Mouse (Mus musculus): Measurements from ENCODE around the gene Ms4a4c. TPM values are rescaled to one million over a fixed set of nuclear protein-coding genes. Genes with fewer than 3 reads are reported as not detected.
"Not testable (repeated sequence)": the region's sequence is repeated elsewhere in the genome, so short reads cannot be mapped to it uniquely, and the experiment has no call there.

Gene Ms4a4c
- polyA plus RNA-seq, 1 experiment from 2014 or later = 1.5 TPM

- no peak within 1 kb of the TSS for H3K27ac ChIP-seq (ENCODE audit: low read length)
Observed at GRCm38 (mm10) chr19:11443338-11443737, 38.8 kb downstream of the Ms4a4c start, which contains the start of gene Ms4a4b. Gene Ms4a4b (plus strand): TSS chr19:11443553.

GRCm38 (mm10) chr19:11443964-11444363, 39.4 kb downstream of the Ms4a4c start:
- Histone ChIP-seq H3K4me2 (ENCODE audit: low read depth, low read length) (no peak overlapping the region), H3K36me3 (ENCODE audit: control insufficient read depth, insufficient read depth, low read length) (no peaks in the 10 kb centered on the region), H3K9me3 (ENCODE audit: control insufficient read depth, low read length) (no peaks in the 10 kb centered on the region), H3K27ac (ENCODE audit: low read length) (no peak overlapping the region), H3K4me1 (ENCODE audit: control insufficient read depth, insufficient read depth, low read length) (no peaks in the 10 kb centered on the region), H3K4me3 (ENCODE audit: low read length) (no peak overlapping the region), H3K27me3 (replicated peaks; ENCODE audit: control insufficient read depth, insufficient read depth, low read length) (no peaks in the 10 kb centered on the region), H3K9ac (ENCODE audit: low read depth, low read length) (no peak overlapping the region)
- no peak for ATAC-seq
- 76% methylated on average over 5 of the region's 5 CpGs for WGBS

More at GRCm38 (mm10) chr19:11443338-11443737, 38.8 kb downstream of the Ms4a4c start, which contains the start of gene Ms4a4b:
- H3K4me2 ChIP-seq (ENCODE audit: low read depth, low read length) = no peak within 1 kb of the TSS
- no peaks in the 10 kb centered on the region for H3K4me1 ChIP-seq (ENCODE audit: control insufficient read depth, insufficient read depth, low read length)
- H3K36me3 ChIP-seq (ENCODE audit: control insufficient read depth, insufficient read depth, low read length) = no peaks in the 10 kb centered on the region
- H3K27me3 ChIP-seq (replicated peaks; ENCODE audit: control insufficient read depth, insufficient read depth, low read length) = no peaks in the 10 kb centered on the region
- H3K4me3 ChIP-seq (ENCODE audit: low read length) = no peak within 1 kb of the TSS
- H3K9ac ChIP-seq (ENCODE audit: low read depth, low read length) = no peak within 1 kb of the TSS
- no peaks in the 10 kb centered on the region for H3K9me3 ChIP-seq (ENCODE audit: control insufficient read depth, low read length)
- no peak for ATAC-seq

- Histone ChIP-seq H3K36me3 (ENCODE audit: control insufficient read depth, insufficient read depth, low read length) (no peaks in the 10 kb centered on the region), H3K27me3 (replicated peaks; ENCODE audit: control insufficient read depth, insufficient read depth, low read length) (no peaks in the 10 kb centered on the region), H3K27ac (ENCODE audit: low read length) (no peak overlapping the region), H3K4me2 (ENCODE audit: low read depth, low read length) (no peak overlapping the region), H3K4me1 (ENCODE audit: control insufficient read depth, insufficient read depth, low read length) (no peaks in the 10 kb centered on the region), H3K9me3 (ENCODE audit: control insufficient read depth, low read length) (no peaks in the 10 kb centered on the region), H3K9ac (ENCODE audit: low read depth, low read length) (no peak overlapping the region), H3K4me3 (ENCODE audit: low read length) (no peak overlapping the region)
- 89% methylated on average over 2 of the region's 2 CpGs for WGBS
- ATAC-seq = no peak
Observed at GRCm38 (mm10) chr19:11447238-11447637, 42.7 kb downstream of the Ms4a4c start.

- H3K4me1 ChIP-seq (ENCODE audit: control insufficient read depth, insufficient read depth, low read length); H3K36me3 ChIP-seq (ENCODE audit: control insufficient read depth, insufficient read depth, low read length); H3K4me3 ChIP-seq (ENCODE audit: low read length); H3K9me3 ChIP-seq (ENCODE audit: control insufficient read depth, low read length); H3K27ac ChIP-seq (ENCODE audit: low read length); ATAC-seq; H3K9ac ChIP-seq (ENCODE audit: low read depth, low read length); H3K27me3 ChIP-seq (replicated peaks; ENCODE audit: control insufficient read depth, insufficient read depth, low read length); H3K4me2 ChIP-seq (ENCODE audit: low read depth, low read length): not testable (repeated sequence)
- WGBS = 73% methylated on average over 3 of the region's 4 CpGs
Observed at GRCm38 (mm10) chr19:11459041-11459440, 54.5 kb downstream of the Ms4a4c start.

GRCm38 (mm10) chr19:11464795-11465194, 60.2 kb downstream of the Ms4a4c start:
- WGBS = 30% methylated on average over 1 of the region's 1 CpGs
- H3K4me3 ChIP-seq (ENCODE audit: low read length); ATAC-seq: not testable (repeated sequence)

DNA sequence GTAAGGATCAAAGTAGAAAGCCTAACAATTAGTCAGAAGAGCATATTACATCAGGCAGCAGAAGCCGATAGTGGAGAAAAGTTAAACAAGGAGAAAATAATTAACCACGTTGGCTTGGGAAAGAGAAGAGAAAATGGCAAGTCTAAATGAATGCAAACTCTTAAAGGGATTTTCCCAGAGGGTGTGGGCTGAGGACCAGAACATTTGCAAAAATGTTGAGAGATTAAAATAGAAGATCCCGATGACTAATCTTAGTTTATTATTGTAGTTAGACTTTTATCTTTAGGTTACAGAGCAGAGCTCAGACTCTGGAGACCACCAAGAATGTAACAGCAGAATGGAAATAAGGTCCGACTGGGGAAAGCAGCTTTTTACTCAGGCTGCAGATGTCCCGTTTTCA, 61.9 kb downstream of the Ms4a4c start:
- Histone ChIP-seq H3K9me3 (ENCODE audit: control insufficient read depth, low read length) (no peaks in the 10 kb centered on the region), H3K4me3 (ENCODE audit: low read length) (no peak overlapping the region), H3K27ac (ENCODE audit: low read length) (no peak overlapping the region), H3K36me3 (ENCODE audit: control insufficient read depth, insufficient read depth, low read length) (no peaks in the 10 kb centered on the region), H3K9ac (ENCODE audit: low read depth, low read length) (no peak overlapping the region), H3K4me1 (ENCODE audit: control insufficient read depth, insufficient read depth, low read length) (no peaks in the 10 kb centered on the region), H3K4me2 (ENCODE audit: low read depth, low read length) (no peak overlapping the region), H3K27me3 (replicated peaks; ENCODE audit: control insufficient read depth, insufficient read depth, low read length) (no peaks in the 10 kb centered on the region)
- ATAC-seq = 0 out of 2 replicates have a peak, but pooled peaks have one; percentile 31
- WGBS = 54% methylated on average over 5 of the region's 5 CpGs

More at GRCm38 (mm10) chr19:11464795-11465194, 60.2 kb downstream of the Ms4a4c start:
- not testable (repeated sequence) for H3K27ac ChIP-seq (ENCODE audit: low read length); H3K36me3 ChIP-seq (ENCODE audit: control insufficient read depth, insufficient read depth, low read length); H3K4me2 ChIP-seq (ENCODE audit: low read depth, low read length); H3K27me3 ChIP-seq (replicated peaks; ENCODE audit: control insufficient read depth, insufficient read depth, low read length); H3K4me1 ChIP-seq (ENCODE audit: control insufficient read depth, insufficient read depth, low read length); H3K9ac ChIP-seq (ENCODE audit: low read depth, low read length); H3K9me3 ChIP-seq (ENCODE audit: control insufficient read depth, low read length)

DNA sequence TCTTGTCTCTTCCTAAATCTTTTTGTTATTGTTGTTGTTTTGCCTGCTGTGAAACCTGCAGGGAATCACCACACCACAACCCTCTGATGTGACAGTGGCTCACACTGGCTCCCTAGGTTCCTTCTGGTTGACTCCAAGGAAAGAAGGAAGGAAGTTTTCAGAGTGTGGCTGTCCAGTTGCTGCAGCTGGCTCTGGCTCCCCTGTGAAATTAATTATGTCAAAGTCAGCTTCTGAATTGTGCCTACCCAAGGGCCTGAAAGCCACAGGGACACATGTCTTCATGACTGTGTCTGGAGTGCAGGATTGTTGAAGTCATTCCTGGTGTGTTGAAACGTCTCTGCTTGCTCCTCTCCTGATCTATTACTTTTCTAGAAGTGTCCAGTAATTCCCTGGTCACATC, 63.8 kb downstream of the Ms4a4c start:
- not testable (repeated sequence) for H3K27me3 ChIP-seq (replicated peaks; ENCODE audit: control insufficient read depth, insufficient read depth, low read length); H3K4me2 ChIP-seq (ENCODE audit: low read depth, low read length); H3K4me3 ChIP-seq (ENCODE audit: low read length); H3K4me1 ChIP-seq (ENCODE audit: control insufficient read depth, insufficient read depth, low read length); H3K36me3 ChIP-seq (ENCODE audit: control insufficient read depth, insufficient read depth, low read length); H3K9ac ChIP-seq (ENCODE audit: low read depth, low read length); ATAC-seq; H3K9me3 ChIP-seq (ENCODE audit: control insufficient read depth, low read length); H3K27ac ChIP-seq (ENCODE audit: low read length)
- WGBS = 50% methylated on average over 1 of the region's 1 CpGs

GRCm38 (mm10) chr19:11469215-11469614, 64.6 kb downstream of the Ms4a4c start, which contains the start of gene Ms4a6c:
Gene Ms4a6c (plus strand): TSS chr19:11469366.
- H3K4me2 ChIP-seq (ENCODE audit: low read depth, low read length); H3K36me3 ChIP-seq (ENCODE audit: control insufficient read depth, insufficient read depth, low read length); ATAC-seq; H3K27ac ChIP-seq (ENCODE audit: low read length); H3K9ac ChIP-seq (ENCODE audit: low read depth, low read length); H3K27me3 ChIP-seq (replicated peaks; ENCODE audit: control insufficient read depth, insufficient read depth, low read length); H3K9me3 ChIP-seq (ENCODE audit: control insufficient read depth, low read length); H3K4me1 ChIP-seq (ENCODE audit: control insufficient read depth, insufficient read depth, low read length); H3K4me3 ChIP-seq (ENCODE audit: low read length): not testable (repeated sequence)
- 85% methylated on average over 4 of the region's 4 CpGs for WGBS

All from intestine, embryonic 16.5 days (tissue).